Comparison of ENCODE assay signal across 12 mouse cellular contexts in the genomic region with DNA sequence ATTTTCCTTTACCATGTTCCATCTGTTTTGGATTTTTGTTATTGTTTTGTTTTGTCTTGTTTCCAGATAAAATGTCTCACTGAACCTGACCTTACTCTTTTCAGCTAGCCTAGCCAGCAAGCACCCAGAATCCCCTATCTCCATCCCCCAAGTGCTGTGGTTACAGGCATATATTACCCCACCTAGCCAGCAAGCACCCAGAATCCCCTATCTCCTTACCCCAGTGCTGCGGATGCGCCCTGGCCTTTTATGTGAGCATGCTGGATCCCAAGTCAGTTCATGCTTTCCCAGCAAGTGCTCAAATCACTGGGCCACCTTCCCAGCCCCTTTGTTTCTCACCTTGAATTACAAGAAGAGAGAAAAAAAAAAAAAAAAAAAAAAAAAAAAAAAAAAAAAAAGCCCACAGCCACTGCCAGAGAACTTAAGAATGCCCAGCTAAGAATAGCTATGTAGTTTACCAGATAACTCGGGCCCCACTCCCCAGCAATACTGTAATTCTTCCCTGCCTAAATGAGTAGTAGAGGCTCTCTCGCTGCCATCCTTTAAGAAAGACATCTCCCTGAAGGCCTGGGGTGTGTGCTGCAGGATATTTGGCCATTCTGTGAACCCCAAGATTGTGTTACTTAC.
"Had no signal": no experiment of that assay in that cellular context is flagged by ENCODE, and none has a peak within 500 bp of the region (broad histone marks: within the 10 kb centered on the region; RNA-seq: fewer than 3 reads in every experiment).

No protein-coding gene starts in this region.

- H3K9ac ChIP-seq: limb, embryonic 15.5 days; midbrain, embryonic 12.5 days; neural tube, embryonic 13.5 days; stomach, embryonic 15.5 days had no signal

- H3K9me3 ChIP-seq: limb, embryonic 15.5 days; midbrain, embryonic 12.5 days; neural tube, embryonic 13.5 days; stomach, embryonic 15.5 days had no signal

- H3K4me3 ChIP-seq: limb, embryonic 15.5 days; midbrain, embryonic 12.5 days; neural tube, embryonic 13.5 days; stomach, embryonic 15.5 days had no signal

- H3K27ac ChIP-seq: limb, embryonic 15.5 days; midbrain, embryonic 12.5 days; neural tube, embryonic 13.5 days; stomach, embryonic 15.5 days had no signal

- DNase-seq: kidney, adult 8-10 months; kidney, postnatal 25 days; layer of hippocampus, postnatal 36 days; lung, adult 18-20 months; retina, postnatal 1 day; thymus, adult 2 months; thymus, postnatal 25 days had no signal

- ATAC-seq: midbrain, embryonic 16.5 days had no signal

- H3K4me2 ChIP-seq: limb, embryonic 15.5 days; midbrain, embryonic 12.5 days; neural tube, embryonic 13.5 days; stomach, embryonic 15.5 days had no signal

- H3K27me3 ChIP-seq: limb, embryonic 15.5 days; midbrain, embryonic 12.5 days; neural tube, embryonic 13.5 days; stomach, embryonic 15.5 days had no signal
